Mouse (Mus musculus) neural tube, embryonic 14.5 days (tissue): ENCODE results near the gene Mmp21. TPM values are rescaled to one million over a fixed set of nuclear protein-coding genes. Genes with fewer than 3 reads are reported as not detected.

Experiments
- ATAC-seq: fragments of 200-750 bp; cut with Nextera tagmentation; 2 replicates; pipeline ENCODE4 v1.8.0; 2017; ENCODE audit warnings: low read depth, mild to moderate bottlenecking, moderate TSS enrichment, moderate library complexity
- H3K27ac ChIP-seq: fragments of 300-500 bp; sonication (generic); 2 replicates; pipeline ENCODE4 v1.5.1; 2014; ENCODE audit warnings: low read depth, mild to moderate bottlenecking, control low read depth, low read length, moderate library complexity, mixed read lengths
- H3K27me3 ChIP-seq: fragments of 300-500 bp; sonication (generic); 2 replicates; pipeline ENCODE4 v1.6.1; 2014; ENCODE audit warnings: low read length; ENCODE audit not compliant: control insufficient read depth, insufficient read depth
- H3K36me3 ChIP-seq: fragments of 300-500 bp; sonication (generic); 2 replicates; pipeline ENCODE4 v1.6.1; 2014; ENCODE audit warnings: low read length, mixed read lengths; ENCODE audit not compliant: control insufficient read depth, insufficient read depth
- H3K4me1 ChIP-seq: fragments of 300-500 bp; sonication (generic); 2 replicates; pipeline ENCODE4 v1.6.1; 2014; ENCODE audit warnings: low read length; ENCODE audit not compliant: control insufficient read depth, insufficient read depth
- H3K4me2 ChIP-seq: fragments of 300-500 bp; sonication (generic); 2 replicates; pipeline ENCODE4 v1.6.1; 2014; ENCODE audit warnings: mild to moderate bottlenecking, low read depth, low read length, control low read depth
- H3K4me3 ChIP-seq: fragments of 300-500 bp; sonication (generic); 2 replicates; pipeline ENCODE4 v1.5.1; 2014; ENCODE audit warnings: low read depth, low read length, control low read depth, mixed read lengths
- H3K9ac ChIP-seq: fragments of 300-500 bp; sonication (generic); replicated peaks from 2 replicates; pipeline ENCODE4 v1.6.1; 2014; ENCODE audit warnings: low read depth, mild to moderate bottlenecking, control low read depth, low read length, mixed read lengths
- H3K9me3 ChIP-seq: fragments of 300-500 bp; sonication (generic); 2 replicates; pipeline ENCODE4 v1.6.1; 2016; ENCODE audit warnings: low read length; ENCODE audit not compliant: control insufficient read depth
- WGBS: fragments of 180-500 bp; shearing (Covaris S2); extraction: QIAGEN DNeasy Blood & Tissue Kit; methylation state at CpG from one replicate; pipeline ENCODE4 v1.1.7; 2014; 5-methylcytosine and 5-hydroxymethylcytosine counted together
- polyA plus RNA-seq: library from polyadenylated mRNA; unstranded; fragments of >200 nt; fragmentation: Nextera tagmentation; extraction: Ambion mirVana; gene quantifications from 2 replicates; pipeline ENCODE4 v1.2.1, GENCODE M21; 2014

Mmp21 gene
- polyA plus RNA-seq, 1 experiment from 2014 or later, result 0.15 TPM

- H3K9me3 ChIP-seq, result no peaks in the 10 kb centered on the region
- peak within 1 kb of the TSS; percentile 74 for H3K4me2 ChIP-seq
- peaks cover 10% of the 10 kb centered on the region; the same call in 1 of the 2 replicates for H3K4me1 ChIP-seq
- H3K27me3 ChIP-seq, result no peaks in the 10 kb centered on the region
- WGBS, result under 1% methylated on average over 74 of the region's 81 CpGs
- H3K9ac ChIP-seq, result peak within 1 kb of the TSS; percentile 88
- peak within 1 kb of the TSS; percentile 88 for H3K27ac ChIP-seq
- peaks cover 14% of the 10 kb centered on the region for H3K36me3 ChIP-seq
- H3K4me3 ChIP-seq, result peak within 1 kb of the TSS; percentile 96
- ATAC-seq, result peak; percentile 98
These were observed 42.2 kb downstream of the Mmp21 start, which contains the start of gene Edrf1 for GRCm38 (mm10) chr7:133637361-133638305. Edrf1 (plus strand) TSS chr7:133637543.

GRCm38 (mm10) chr7:133636738-133637352, 43.0 kb downstream of the Mmp21 start:
- peak overlapping the region; percentile 88 for H3K27ac ChIP-seq
- H3K4me3 ChIP-seq, result peak overlapping the region; percentile 96
- ATAC-seq, result peak; percentile 65
- no peaks in the 10 kb centered on the region for H3K9me3 ChIP-seq
- no peaks in the 10 kb centered on the region for H3K27me3 ChIP-seq
- H3K4me1 ChIP-seq, result peaks cover 10% of the 10 kb centered on the region; the same call in 1 of the 2 replicates
- peak overlapping the region; percentile 56 for H3K4me2 ChIP-seq
- 3% methylated on average over 21 of the region's 21 CpGs for WGBS
- H3K36me3 ChIP-seq, result peaks cover 8% of the 10 kb centered on the region
- H3K9ac ChIP-seq, result peak overlapping the region; percentile 88

GRCm38 (mm10) chr7:133634932-133635650, 44.8 kb downstream of the Mmp21 start:
- H3K27ac ChIP-seq, result no peak overlapping the region
- ATAC-seq, result no peak
- H3K4me3 ChIP-seq, result no peak overlapping the region
- no peaks in the 10 kb centered on the region for H3K27me3 ChIP-seq
- no peak overlapping the region for H3K9ac ChIP-seq
- no peaks in the 10 kb centered on the region for H3K36me3 ChIP-seq
- 62% methylated on average over 10 of the region's 12 CpGs for WGBS
- peaks cover 10% of the 10 kb centered on the region; the same call in 1 of the 2 replicates for H3K4me1 ChIP-seq
- H3K4me2 ChIP-seq, result no peak overlapping the region
- H3K9me3 ChIP-seq, result no peaks in the 10 kb centered on the region

DNA sequence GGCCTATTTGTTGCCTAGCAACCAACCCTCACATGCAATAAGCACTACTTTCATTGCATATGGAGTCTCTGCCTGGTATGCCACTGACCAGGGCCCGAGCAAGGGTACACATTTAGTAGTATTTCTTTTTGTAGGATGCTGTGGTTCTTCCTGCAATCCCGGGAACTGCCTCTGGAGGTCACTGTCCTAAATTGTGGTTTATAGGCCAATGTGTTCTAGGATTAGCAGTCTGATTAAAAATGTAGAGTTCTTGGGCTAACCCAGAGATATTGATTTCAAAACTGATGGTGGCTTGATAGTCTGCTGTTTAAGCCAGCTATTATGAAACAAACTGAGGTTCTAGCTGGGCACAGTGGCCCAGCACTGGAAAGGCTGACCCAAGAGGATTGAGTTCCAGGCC, 47.4 kb downstream of the Mmp21 start:
- Histone ChIP-seq H3K9me3 (no peaks in the 10 kb centered on the region), H3K27me3 (no peaks in the 10 kb centered on the region), H3K4me3 (no peak overlapping the region), H3K9ac (no peak overlapping the region), H3K27ac (no peak overlapping the region), H3K36me3 (no peaks in the 10 kb centered on the region), H3K4me1 (no peaks in the 10 kb centered on the region), H3K4me2 (no peak overlapping the region)
- no peak for ATAC-seq
- WGBS, result 32% methylated on average over 2 of the region's 2 CpGs

DNA sequence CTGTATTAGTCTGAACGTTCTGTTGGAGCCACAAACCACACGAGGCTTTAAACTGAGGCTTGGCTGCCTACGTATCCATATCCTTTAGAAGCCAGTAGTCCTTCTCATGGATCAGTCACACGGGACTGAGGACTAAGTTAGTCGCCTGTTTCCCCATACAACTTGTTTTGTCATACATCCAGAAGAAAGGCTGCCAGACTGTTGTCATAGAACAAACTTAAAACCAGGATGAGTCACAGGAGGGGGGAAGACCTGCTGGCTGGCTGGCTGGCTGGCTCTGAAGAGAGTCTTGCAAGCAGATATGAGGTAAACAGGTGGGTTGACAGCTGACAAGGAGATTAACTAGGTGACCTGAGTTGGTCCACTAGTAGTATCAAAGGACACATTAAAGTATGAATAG, 49.0 kb downstream of the Mmp21 start:
- no peak overlapping the region for H3K4me2 ChIP-seq
- WGBS, result 83% methylated on average over 5 of the region's 5 CpGs

DNA sequence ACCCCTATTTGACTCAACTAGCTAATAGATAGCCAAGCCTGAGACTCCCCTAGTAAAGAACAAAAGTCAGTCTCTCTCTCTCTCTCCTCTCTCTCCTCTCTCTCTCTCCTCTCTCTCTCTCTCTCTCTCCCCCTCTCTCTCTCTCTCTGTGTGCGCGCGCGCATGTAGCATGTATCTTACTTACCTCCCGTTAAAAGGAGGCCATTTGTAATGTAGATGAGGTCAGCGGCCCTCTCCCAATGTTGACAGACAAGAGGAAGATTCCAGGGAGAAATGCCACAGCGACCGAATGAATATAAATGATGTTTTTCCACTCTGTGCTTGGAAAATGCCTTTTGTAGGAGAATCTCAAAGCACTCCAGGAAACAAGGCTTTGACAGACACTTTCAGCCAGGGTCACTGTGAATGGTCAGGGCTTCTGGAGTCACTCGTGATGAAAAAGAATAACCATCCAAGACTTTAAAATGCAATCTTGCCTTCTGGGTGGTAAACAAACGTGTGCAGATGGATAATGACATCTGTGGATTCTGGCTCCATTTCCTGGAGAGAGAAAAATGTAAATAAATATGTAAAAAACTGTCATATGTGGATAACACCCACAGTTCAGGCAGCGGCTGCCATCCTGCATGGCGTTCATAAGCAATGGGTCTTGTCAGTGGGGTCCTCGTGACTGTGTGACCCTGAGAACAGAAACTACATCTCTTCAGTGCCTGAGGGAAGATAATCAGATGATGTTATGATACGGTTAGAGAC, 52.5 kb downstream of the Mmp21 start:
- Histone ChIP-seq H3K9me3 (no peaks in the 10 kb centered on the region), H3K4me1 (no peaks in the 10 kb centered on the region), H3K27me3 (no peaks in the 10 kb centered on the region), H3K36me3 (no peaks in the 10 kb centered on the region), H3K27ac (no peak overlapping the region), H3K4me2 (no peak overlapping the region), H3K9ac (no peak overlapping the region), H3K4me3 (no peak overlapping the region)
- ATAC-seq, result no peak
- WGBS, result 41% methylated on average over 14 of the region's 14 CpGs

More for the DNA sequence above, 49.0 kb downstream of the Mmp21 start:
- no peaks in the 10 kb centered on the region for H3K4me1 ChIP-seq
- no peaks in the 10 kb centered on the region for H3K27me3 ChIP-seq
- ATAC-seq, result no peak
- no peak overlapping the region for H3K9ac ChIP-seq
- no peaks in the 10 kb centered on the region for H3K9me3 ChIP-seq
- H3K36me3 ChIP-seq, result no peaks in the 10 kb centered on the region
- no peak overlapping the region for H3K27ac ChIP-seq
- no peak overlapping the region for H3K4me3 ChIP-seq

Other genes with a start within 250 kb of the Mmp21 start
- gene Tex36, start 77.9 kb downstream of the Mmp21 start, polyA plus RNA-seq, result not detected in 2 replicates
- 22.6 and 24.5 TPM in 2 replicates for gene Edrf1, start 42.5 kb downstream of the Mmp21 start, polyA plus RNA-seq
- 85.2 and 94.3 TPM in 2 replicates for gene Bccip, start 29.3 kb upstream of the Mmp21 start, polyA plus RNA-seq
- 65.6 and 67.3 TPM in 2 replicates for gene Uros, start 30.0 kb upstream of the Mmp21 start, polyA plus RNA-seq
- 2.0 and 3.7 TPM in 2 replicates for gene Fank1, start 96.8 kb upstream of the Mmp21 start, polyA plus RNA-seq
- gene Dhx32, start 102.7 kb upstream of the Mmp21 start, polyA plus RNA-seq, result 35.0 and 41.0 TPM in 2 replicates